Mouse (Mus musculus) brain, embryonic 18.5 days (tissue): ENCODE measurements at regions not wholly inside any gene's neighbourhood (a gene's known extent, or its start where the extent isn't known, plus 50 kb on each side); places are given as distances from the start of the nearest gene placed in this dataset.

Experiments used
- DNase-seq: peaks from one replicate; pipeline ENCODE4 v3.0.0-alpha.2; 2012; ENCODE audit warnings: low read depth, low spot score

GRCm38 (mm10) chr6:78115079-78115478 is 135.6 kb upstream of the Ctnna2 start:
- DNase-seq = no peak

GRCm38 (mm10) chr6:78082528-78082927 is 103.0 kb upstream of the Ctnna2 start:
- DNase-seq = no peak

- DNase-seq = peak; percentile 4
Observed at GRCm38 (mm10) chr6:78078919-78079318, 99.4 kb upstream of the Ctnna2 start.

- DNase-seq = no peak
Observed at GRCm38 (mm10) chr6:78066323-78066722, 86.8 kb upstream of the Ctnna2 start.

- no peak for DNase-seq
Observed at GRCm38 (mm10) chr6:78065737-78066136, 86.2 kb upstream of the Ctnna2 start.
